Mouse (Mus musculus) intestine, embryonic 16.5 days (tissue): ENCODE measurements around the gene Rbfox3. TPM values are rescaled to one million over a fixed set of nuclear protein-coding genes. Genes with fewer than 3 reads are reported as not detected.

ENCODE experiments used
- ATAC-seq: fragments of 200-750 bp; cut with Nextera tagmentation; 2 replicates; pipeline ENCODE4 v1.8.0; 2017; ENCODE audit warnings: moderate TSS enrichment, moderate library complexity
- H3K27ac ChIP-seq: fragments of 300-500 bp; sonication (generic); 2 replicates; pipeline ENCODE4 v1.5.1; 2014; ENCODE audit warnings: mild to moderate bottlenecking, low read length
- H3K27me3 ChIP-seq: fragments of 300-500 bp; sonication (generic); replicated peaks from 2 replicates; pipeline ENCODE4 v1.6.1; 2014; ENCODE audit warnings: low read length, control low read depth, mixed read lengths; ENCODE audit not compliant: control insufficient read depth, insufficient read depth
- H3K36me3 ChIP-seq: fragments of 300-500 bp; sonication (generic); 2 replicates; pipeline ENCODE4 v1.6.1; 2014; ENCODE audit warnings: low read length, control low read depth; ENCODE audit not compliant: control insufficient read depth, insufficient read depth
- H3K4me1 ChIP-seq: fragments of 300-500 bp; sonication (generic); 2 replicates; pipeline ENCODE4 v1.6.1; 2014; ENCODE audit warnings: low read length, control low read depth, mixed read lengths; ENCODE audit not compliant: control insufficient read depth, insufficient read depth
- H3K4me2 ChIP-seq: fragments of 300-500 bp; sonication (generic); 2 replicates; pipeline ENCODE4 v1.6.1; 2014; ENCODE audit warnings: low read depth, low read length, control low read depth
- H3K4me3 ChIP-seq: fragments of 300-500 bp; sonication (generic); 2 replicates; pipeline ENCODE4 v1.5.1; 2014; ENCODE audit warnings: mild to moderate bottlenecking, low read length
- H3K9ac ChIP-seq: fragments of 300-500 bp; sonication (generic); 2 replicates; pipeline ENCODE4 v1.6.1; 2014; ENCODE audit warnings: low read depth, low read length
- H3K9me3 ChIP-seq: fragments of 300-500 bp; sonication (generic); 2 replicates; pipeline ENCODE4 v1.6.1; 2016; ENCODE audit warnings: low read length, control low read depth; ENCODE audit not compliant: control insufficient read depth
- WGBS: fragments of 180-500 bp; shearing (Covaris S2); extraction: QIAGEN DNeasy Blood & Tissue Kit; methylation state at CpG from one replicate; pipeline ENCODE4 v1.1.7; 2014; 5-methylcytosine and 5-hydroxymethylcytosine counted together
- polyA plus RNA-seq: library from polyadenylated mRNA; unstranded; fragments of >200 nt; fragmentation: Nextera tagmentation; extraction: Ambion mirVana; gene quantifications from 2 replicates; pipeline ENCODE4 v1.2.1, GENCODE M21; 2015

Gene Rbfox3
- polyA plus RNA-seq, 1 experiment from 2014 or later = 0.98 TPM

DNA sequence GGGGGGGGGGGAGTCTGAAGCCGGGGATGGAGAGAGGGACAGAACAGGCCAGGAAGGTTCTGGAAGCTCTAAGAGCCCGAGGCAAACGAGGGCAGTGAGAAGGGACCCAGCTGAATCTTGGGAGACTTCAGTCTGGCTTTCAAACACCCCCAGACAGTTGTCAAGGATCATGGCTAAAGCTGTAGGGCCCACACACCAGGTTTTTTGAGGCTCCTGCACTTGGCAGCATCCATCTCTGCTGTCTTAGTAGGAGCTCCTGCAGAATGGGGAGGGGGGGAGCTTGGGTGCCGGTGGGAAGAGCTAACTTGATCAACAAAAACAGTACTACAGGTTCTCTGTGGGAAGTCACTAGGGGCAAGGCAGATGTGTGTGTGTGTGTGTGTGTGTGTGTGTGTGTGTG lies 358.9 kb downstream of the Rbfox3 start:
- WGBS = 51% methylated on average over 3 of the region's 4 CpGs
- H3K4me2 ChIP-seq = no peak overlapping the region

DNA sequence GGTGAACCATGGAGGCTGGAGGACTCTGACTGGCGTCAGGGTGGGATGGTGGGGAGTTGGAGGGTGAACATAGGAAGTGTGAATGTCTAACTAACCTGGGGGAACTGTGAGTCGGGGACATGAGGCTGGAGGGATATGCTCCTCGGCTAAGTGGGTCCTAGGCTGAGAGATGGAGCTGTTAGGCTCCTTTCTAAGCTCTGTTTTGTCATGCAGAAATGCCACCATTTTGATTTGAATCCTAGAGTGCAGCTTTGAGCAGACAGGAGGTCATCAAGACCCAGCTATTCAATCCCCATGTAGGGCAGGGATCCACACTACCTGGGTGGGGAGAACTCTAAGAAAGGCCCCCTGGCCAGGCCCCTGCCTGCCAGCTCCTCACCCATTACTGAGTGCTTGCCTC lies 359.7 kb downstream of the Rbfox3 start:
- no peaks in the 10 kb centered on the region; the same call in 1 of the 2 replicates for H3K27me3 ChIP-seq
- H3K4me2 ChIP-seq = no peak overlapping the region
- ATAC-seq = no peak
- no peak overlapping the region for H3K9ac ChIP-seq
- no peaks in the 10 kb centered on the region for H3K36me3 ChIP-seq
- 0 out of 2 replicates have a peak, but pooled peaks cover 4% of the 10 kb centered on the region for H3K4me1 ChIP-seq
- no peak overlapping the region for H3K4me3 ChIP-seq
- H3K9me3 ChIP-seq = no peaks in the 10 kb centered on the region
- no peak overlapping the region for H3K27ac ChIP-seq
- WGBS = 48% methylated on average over 3 of the region's 3 CpGs

More for the DNA sequence above, 358.9 kb downstream of the Rbfox3 start:
- no peak overlapping the region for H3K9ac ChIP-seq
- H3K27ac ChIP-seq = no peak overlapping the region
- H3K36me3 ChIP-seq = no peaks in the 10 kb centered on the region
- ATAC-seq = no peak
- 0 out of 2 replicates have a peak, but pooled peaks cover 4% of the 10 kb centered on the region for H3K4me1 ChIP-seq
- H3K4me3 ChIP-seq = no peak overlapping the region
- H3K27me3 ChIP-seq = no peaks in the 10 kb centered on the region; the same call in 1 of the 2 replicates
- no peaks in the 10 kb centered on the region for H3K9me3 ChIP-seq

DNA sequence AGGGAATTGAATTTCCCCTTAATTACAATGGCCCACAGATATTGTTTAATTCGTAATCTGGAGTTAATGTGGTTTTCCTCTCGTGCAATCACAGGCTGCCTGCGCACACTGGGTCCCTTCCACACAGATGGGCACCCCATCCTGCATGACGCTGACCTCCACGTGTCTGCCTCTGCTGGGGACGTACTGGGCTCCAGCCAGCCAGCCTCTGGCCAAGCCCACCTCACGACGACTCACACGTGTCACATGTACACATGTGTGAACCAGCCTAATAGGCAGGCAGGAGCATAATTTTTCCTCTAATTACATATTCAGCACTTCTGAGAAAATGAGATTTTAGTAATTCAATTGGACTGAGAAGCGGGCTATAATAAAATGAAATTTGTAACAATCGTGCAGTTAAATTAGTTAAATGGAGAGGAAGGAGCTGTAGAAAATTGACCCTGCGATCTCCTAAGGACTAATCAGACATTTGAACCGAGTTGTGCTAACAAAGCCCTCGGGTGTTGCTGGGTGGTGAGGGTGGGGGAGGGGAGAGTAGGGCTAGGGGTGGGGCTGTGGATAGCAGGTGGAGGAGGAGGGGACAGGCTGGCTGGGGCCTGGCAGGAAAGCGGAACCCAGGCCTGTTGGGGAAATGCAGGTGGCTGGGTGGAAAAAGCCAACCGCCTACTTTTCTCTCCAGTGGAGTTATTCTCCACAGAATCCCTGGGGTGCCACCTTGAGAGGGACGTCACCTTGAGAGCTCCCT lies 360.4 kb downstream of the Rbfox3 start:
- Histone ChIP-seq H3K4me2 (no peak overlapping the region), H3K27ac (no peak overlapping the region), H3K27me3 (no peaks in the 10 kb centered on the region; the same call in 1 of the 2 replicates), H3K4me3 (no peak overlapping the region), H3K4me1 (0 out of 2 replicates have a peak, but pooled peaks cover 4% of the 10 kb centered on the region), H3K9ac (no peak overlapping the region), H3K9me3 (no peaks in the 10 kb centered on the region), H3K36me3 (no peaks in the 10 kb centered on the region)
- no peak for ATAC-seq
- 37% methylated on average over 17 of the region's 17 CpGs for WGBS

DNA sequence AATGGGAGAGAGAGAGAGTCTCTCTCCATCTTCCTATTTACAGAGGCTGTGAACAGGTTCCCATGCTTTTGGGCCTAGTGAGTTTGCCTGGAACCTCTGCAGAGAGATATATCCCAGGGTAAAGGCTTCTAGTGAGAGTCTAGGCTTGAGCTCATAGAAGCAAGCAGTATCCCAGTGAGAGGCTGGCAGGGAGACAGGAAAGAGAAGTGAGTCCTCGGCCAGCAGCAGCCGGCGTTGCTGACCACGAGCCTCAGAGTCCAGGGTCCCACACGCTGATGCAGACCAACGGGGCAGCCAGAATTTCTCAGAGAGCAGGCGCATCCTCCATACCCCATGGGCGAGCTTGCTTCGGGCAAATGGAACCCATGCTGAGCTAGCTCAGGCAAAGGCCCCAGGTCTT lies 363.2 kb downstream of the Rbfox3 start:
- Histone ChIP-seq H3K4me3 (no peak overlapping the region), H3K27ac (no peak overlapping the region), H3K4me2 (no peak overlapping the region), H3K9me3 (no peaks in the 10 kb centered on the region), H3K27me3 (no peaks in the 10 kb centered on the region), H3K9ac (no peak overlapping the region), H3K4me1 (0 out of 2 replicates have a peak, but pooled peaks cover 4% of the 10 kb centered on the region), H3K36me3 (no peaks in the 10 kb centered on the region)
- 87% methylated on average over 9 of the region's 9 CpGs for WGBS
- no peak for ATAC-seq

DNA sequence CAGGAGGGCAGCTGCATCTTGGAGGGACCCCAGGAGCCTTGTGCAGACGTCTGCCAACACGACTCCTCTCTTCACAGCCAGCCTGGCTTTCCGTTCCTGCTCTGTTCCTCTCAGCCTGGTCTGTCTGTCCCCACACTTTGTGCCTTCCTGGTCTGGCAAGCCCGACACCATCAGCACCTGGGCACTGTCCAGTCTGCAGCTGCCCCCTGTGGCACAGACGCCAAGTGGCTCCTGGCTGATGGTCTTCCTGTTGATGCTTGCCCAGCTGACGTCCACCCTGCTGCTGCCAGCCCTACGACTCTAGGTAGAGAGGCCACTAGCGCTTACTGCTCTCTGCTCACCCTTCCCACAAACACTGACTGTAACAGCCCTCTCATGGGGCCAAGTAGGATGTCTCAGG lies 365.1 kb downstream of the Rbfox3 start:
- no peak overlapping the region for H3K27ac ChIP-seq
- no peaks in the 10 kb centered on the region for H3K27me3 ChIP-seq
- H3K9ac ChIP-seq = no peak overlapping the region
- 78% methylated on average over 8 of the region's 8 CpGs for WGBS
- no peak overlapping the region for H3K4me3 ChIP-seq
- no peaks in the 10 kb centered on the region for H3K4me1 ChIP-seq
- no peak overlapping the region for H3K4me2 ChIP-seq
- no peaks in the 10 kb centered on the region for H3K9me3 ChIP-seq
- H3K36me3 ChIP-seq = no peaks in the 10 kb centered on the region
- ATAC-seq = no peak

DNA sequence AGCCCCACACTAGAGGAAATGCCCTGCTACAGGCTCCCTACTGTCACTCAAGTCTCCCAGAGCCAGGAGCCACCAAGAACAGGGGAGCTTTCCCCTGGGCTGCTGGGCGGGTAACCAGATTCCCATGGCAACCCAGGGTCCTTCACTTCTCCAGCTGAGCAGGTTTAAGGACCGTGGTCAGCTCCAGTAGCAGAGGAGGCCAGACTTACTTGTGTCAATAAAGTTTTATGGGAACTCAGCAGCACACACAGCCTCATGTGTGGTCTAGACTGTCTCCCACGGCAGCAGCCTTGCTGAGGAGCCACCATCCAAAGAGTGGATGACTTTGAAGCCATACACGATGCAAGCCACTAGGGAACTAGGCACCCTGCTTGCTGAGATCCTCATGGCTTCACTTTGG lies 365.7 kb downstream of the Rbfox3 start:
- H3K27me3 ChIP-seq = no peaks in the 10 kb centered on the region
- no peaks in the 10 kb centered on the region for H3K36me3 ChIP-seq
- H3K9me3 ChIP-seq = no peaks in the 10 kb centered on the region
- no peak for ATAC-seq
- H3K27ac ChIP-seq = no peak overlapping the region
- H3K4me3 ChIP-seq = no peak overlapping the region
- WGBS = 22% methylated on average over 4 of the region's 4 CpGs
- H3K9ac ChIP-seq = no peak overlapping the region
- no peak overlapping the region for H3K4me2 ChIP-seq
- no peaks in the 10 kb centered on the region for H3K4me1 ChIP-seq

DNA sequence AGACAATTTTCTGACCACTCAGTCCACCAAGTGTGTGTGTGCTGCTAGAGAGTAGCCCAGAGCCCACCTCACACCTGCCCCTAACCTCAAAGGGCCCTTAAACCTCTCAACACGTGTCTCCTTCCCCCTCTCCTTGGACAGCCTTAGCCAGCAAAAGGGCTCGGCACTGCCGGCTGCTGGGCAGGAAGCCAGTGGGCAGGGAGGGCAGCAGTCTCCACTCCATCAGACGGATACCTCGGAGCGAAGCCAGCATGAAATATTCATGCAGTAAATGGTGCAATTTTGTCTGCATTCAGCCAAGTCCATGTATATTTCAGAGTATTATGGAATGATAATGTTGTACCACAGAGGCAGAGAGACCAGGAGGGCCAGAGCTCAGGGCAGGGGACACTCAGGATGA lies 366.8 kb downstream of the Rbfox3 start:
- H3K4me2 ChIP-seq = no peak overlapping the region
- ATAC-seq = no peak
- no peaks in the 10 kb centered on the region for H3K36me3 ChIP-seq

DNA sequence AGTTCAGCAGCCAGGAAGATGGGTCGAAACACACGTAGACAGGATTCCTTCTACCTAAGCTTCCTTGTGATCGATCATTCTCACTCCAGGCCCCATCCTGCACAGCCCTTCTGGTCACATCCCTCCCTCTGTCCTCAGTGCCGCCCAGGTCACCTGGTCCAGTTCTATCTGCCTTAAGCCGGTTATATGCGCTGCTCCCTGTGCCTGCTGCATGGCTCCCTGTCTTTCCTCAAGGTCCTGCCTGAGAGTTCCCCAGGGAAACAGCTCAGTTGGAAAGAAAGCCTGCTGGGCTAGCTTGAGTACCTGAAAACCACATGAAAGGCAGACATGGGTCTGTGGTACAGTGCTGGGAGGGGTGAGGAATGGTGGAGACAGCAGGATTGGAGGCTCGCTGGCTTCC lies 368.5 kb downstream of the Rbfox3 start:
- no peak for ATAC-seq
- Histone ChIP-seq H3K4me3 (no peak overlapping the region), H3K4me1 (no peaks in the 10 kb centered on the region), H3K36me3 (no peaks in the 10 kb centered on the region), H3K9me3 (no peaks in the 10 kb centered on the region), H3K27me3 (no peaks in the 10 kb centered on the region), H3K4me2 (no peak overlapping the region), H3K9ac (no peak overlapping the region), H3K27ac (no peak overlapping the region)
- WGBS = 68% methylated on average over 7 of the region's 7 CpGs

More for the DNA sequence above, 366.8 kb downstream of the Rbfox3 start:
- Histone ChIP-seq H3K9me3 (no peaks in the 10 kb centered on the region), H3K9ac (no peak overlapping the region), H3K27ac (no peak overlapping the region), H3K4me1 (no peaks in the 10 kb centered on the region), H3K27me3 (no peaks in the 10 kb centered on the region), H3K4me3 (no peak overlapping the region)
- WGBS = 61% methylated on average over 6 of the region's 6 CpGs

DNA sequence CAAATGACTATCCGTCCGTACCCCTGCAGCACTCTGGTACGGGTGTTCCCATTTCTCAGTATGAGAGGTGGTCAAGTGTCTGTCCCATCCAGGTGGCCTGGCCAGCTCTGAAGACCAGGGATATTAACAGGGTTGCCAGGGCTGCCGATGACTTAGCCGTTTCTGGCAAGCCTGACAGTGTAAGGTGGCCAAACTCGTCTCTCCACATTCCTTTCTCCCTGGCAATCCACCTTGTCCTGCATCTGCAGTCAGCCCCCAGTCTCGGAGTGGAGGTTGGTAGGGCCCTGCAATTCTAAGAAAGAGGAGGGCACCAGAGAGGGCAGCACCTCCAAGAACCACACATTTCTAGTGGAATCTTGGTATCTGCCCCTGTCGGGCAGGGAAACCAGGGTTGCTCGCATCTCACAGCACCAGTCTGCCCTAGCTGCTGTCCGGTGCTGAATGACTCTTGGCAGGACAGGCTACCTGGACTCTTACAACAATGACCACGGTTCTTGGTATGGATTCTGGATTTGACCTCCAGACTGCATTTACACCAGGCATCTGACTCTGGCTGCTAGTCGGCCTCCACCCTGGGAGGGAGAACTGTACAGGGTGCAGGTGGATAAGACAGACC lies 370.9 kb downstream of the Rbfox3 start:
- Histone ChIP-seq H3K27ac (no peak overlapping the region), H3K4me2 (no peak overlapping the region), H3K9ac (no peak overlapping the region), H3K9me3 (no peaks in the 10 kb centered on the region), H3K36me3 (no peaks in the 10 kb centered on the region), H3K4me1 (no peaks in the 10 kb centered on the region), H3K4me3 (no peak overlapping the region), H3K27me3 (no peaks in the 10 kb centered on the region)
- no peak for ATAC-seq
- 45% methylated on average over 12 of the region's 12 CpGs for WGBS
